Mouse (Mus musculus) liver, embryonic 14.5 days (tissue): ENCODE measurements around the gene Lmcd1. TPM values are rescaled to one million over a fixed set of nuclear protein-coding genes. Genes with fewer than 3 reads are reported as not detected.

ENCODE experiments used
- ATAC-seq: fragments of 200-750 bp; cut with Nextera tagmentation; 2 replicates; pipeline ENCODE4 v1.8.0; 2017; ENCODE audit warnings: moderate number of reproducible peaks, mild to moderate bottlenecking, moderate library complexity; ENCODE audit not compliant: insufficient read depth
- DNase-seq, 3 experiments: peaks; one replicate each; pipeline ENCODE4 v3.0.0-alpha.2; 2012 to 2013; ENCODE audit warnings: low read depth in 3 of 3, low spot score in 3 of 3
- H3K27ac ChIP-seq: fragments of 300-500 bp; sonication (generic); 2 replicates; pipeline ENCODE4 v1.5.1; 2014; ENCODE audit warnings: moderate library complexity, mild to moderate bottlenecking, control low read depth, inconsistent platforms
- H3K27me3 ChIP-seq: fragments of 300-500 bp; sonication (generic); 2 replicates; pipeline ENCODE4 v1.6.1; 2014; ENCODE audit warnings: mild to moderate bottlenecking, low read length, moderate library complexity; ENCODE audit not compliant: control insufficient read depth, insufficient read depth
- H3K36me3 ChIP-seq: fragments of 300-500 bp; sonication (generic); replicated peaks from 2 replicates; pipeline ENCODE4 v1.6.1; 2014; ENCODE audit warnings: low read depth; ENCODE audit not compliant: control insufficient read depth, insufficient read depth
- H3K4me1 ChIP-seq, 2 experiments: fragments of 200-500 bp in 1 of 2; fragments of 300-500 bp in 1 of 2; sonication (generic) in 1 of 2; replicated peaks; 2 replicates each; pipeline ENCODE4 v1.6.1; 2012 to 2014; ENCODE audit warnings: antibody characterized with exemption in 1 of 2, inconsistent platforms in 1 of 2, low read length in 1 of 2; ENCODE audit not compliant: control insufficient read depth in 2 of 2, insufficient read depth in 2 of 2
- H3K4me2 ChIP-seq: fragments of 300-500 bp; sonication (generic); 2 replicates; pipeline ENCODE4 v1.6.1; 2014; ENCODE audit warnings: low read depth, mild to moderate bottlenecking, control low read depth, moderate library complexity
- H3K4me3 ChIP-seq, 2 experiments: fragments of 200-500 bp in 1 of 2; fragments of 300-500 bp in 1 of 2; sonication (generic) in 1 of 2; 2 replicates each; pipeline ENCODE4 v1.5.1; 2012 to 2014; ENCODE audit warnings: low read depth in 2 of 2, low read length in 2 of 2, mild to moderate bottlenecking in 2 of 2, control low read depth in 1 of 2, inconsistent platforms in 1 of 2, moderate library complexity in 1 of 2; ENCODE audit not compliant: insufficient read depth in 1 of 2
- H3K9ac ChIP-seq: fragments of 300-500 bp; sonication (generic); replicated peaks from 2 replicates; pipeline ENCODE4 v1.6.1; 2014; ENCODE audit warnings: mild to moderate bottlenecking, control low read depth, moderate library complexity
- H3K9me3 ChIP-seq: fragments of 300-500 bp; sonication (generic); 2 replicates; pipeline ENCODE4 v1.6.1; 2016; ENCODE audit warnings: low read length, mixed read lengths; ENCODE audit not compliant: control insufficient read depth
- CTCF ChIP-seq: IDR thresholded peaks from 2 replicates; pipeline ENCODE4 v1.5.1; 2016; ENCODE audit warnings: antibody characterized with exemption, low read depth, control low read depth
- EP300 ChIP-seq: IDR thresholded peaks from 2 replicates; pipeline ENCODE4 v1.6.1; 2016; ENCODE audit warnings: antibody characterized with exemption, low read depth
- WGBS: fragments of 180-500 bp; shearing (Covaris S2); extraction: QIAGEN DNeasy Blood & Tissue Kit; methylation state at CpG from one replicate; pipeline ENCODE4 v1.1.7; 2014; ENCODE audit not compliant: insufficient replicate concordance; 5-methylcytosine and 5-hydroxymethylcytosine counted together
- polyA plus RNA-seq, 2 experiments: library from polyadenylated mRNA; depleted of rRNA in 1 of 2; stranded (reverse) in 1 of 2; unstranded in 1 of 2; fragments of >200 nt; fragmentation: Nextera tagmentation in 1 of 2; extraction: Ambion mirVana in 1 of 2; gene quantifications; 2 replicates each; pipeline versions ENCODE4 v1.2.1 to v1.2.3; 2012 to 2014

The Lmcd1 gene
- polyA plus RNA-seq, 2 experiments, result 0.27 to 0.39 TPM

- Histone ChIP-seq H3K9me3 (no peaks in the 10 kb centered on the region), H3K4me2 (no peak overlapping the region), H3K36me3 (no peaks in the 10 kb centered on the region), H3K4me1 (no peaks in the 10 kb centered on the region), H3K9ac (no peak overlapping the region), H3K4me3 (no peak overlapping the region), H3K27ac (no peak overlapping the region), H3K27me3 (no peaks in the 10 kb centered on the region)
- DNase-seq, result no peak
- WGBS, result 74% methylated on average over 3 of the region's 3 CpGs
- ATAC-seq, result no peak
- TF ChIP-seq EP300 (no peak), CTCF (no peak)
Measured at GRCm38 (mm10) chr6:112325213-112325612, 51.7 kb downstream of the Lmcd1 start.

GRCm38 (mm10) chr6:112327793-112328192 is 54.2 kb downstream of the Lmcd1 start:
- H3K9me3 ChIP-seq, result no peaks in the 10 kb centered on the region
- no peaks in the 10 kb centered on the region for H3K4me1 ChIP-seq
- no peak overlapping the region for H3K9ac ChIP-seq
- H3K27me3 ChIP-seq, result no peaks in the 10 kb centered on the region
- ATAC-seq (no peak), DNase-seq (no peak)
- no peaks in the 10 kb centered on the region for H3K36me3 ChIP-seq
- H3K4me2 ChIP-seq, result no peak overlapping the region
- 45% methylated on average over 5 of the region's 5 CpGs for WGBS
- no peak overlapping the region for H3K27ac ChIP-seq
- TF ChIP-seq CTCF (no peak), EP300 (no peak)
- H3K4me3 ChIP-seq, result no peak overlapping the region

DNA sequence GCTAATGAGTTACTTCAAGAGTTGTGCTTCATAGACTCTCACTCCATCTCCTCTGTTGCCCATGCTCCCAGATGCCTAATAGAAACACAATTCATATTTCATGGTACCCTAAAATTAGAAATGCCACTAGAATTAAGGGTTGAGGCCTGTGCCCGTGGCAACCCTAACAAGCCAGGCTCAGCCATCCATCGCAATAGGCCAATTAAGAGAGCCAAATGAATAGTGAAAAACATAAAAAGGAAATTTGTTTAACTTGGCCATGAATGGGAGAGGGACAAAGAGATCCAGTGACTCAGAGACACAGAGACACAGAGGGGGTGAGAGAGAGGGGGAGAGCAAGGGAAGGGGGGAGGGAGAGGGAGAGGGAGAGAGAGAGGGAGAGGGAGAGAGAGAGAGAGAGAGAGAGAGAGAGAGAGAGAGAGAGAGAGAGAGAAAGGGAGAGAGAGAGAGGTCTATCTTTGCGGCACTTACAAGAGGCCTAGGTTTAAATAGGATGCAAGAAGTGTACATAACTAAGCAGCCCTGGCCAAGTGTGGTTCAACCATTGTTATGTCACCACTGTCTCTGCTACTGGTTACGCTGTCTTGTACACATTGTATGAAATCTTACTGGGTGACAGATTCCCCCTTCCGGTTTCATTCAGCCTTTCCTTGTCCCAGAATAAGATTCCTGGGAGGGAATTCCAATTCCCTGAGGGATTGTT is 57.1 kb downstream of the Lmcd1 start:
- Histone ChIP-seq H3K4me1 (no peaks in the 10 kb centered on the region), H3K36me3 (no peaks in the 10 kb centered on the region), H3K9me3 (no peaks in the 10 kb centered on the region), H3K9ac (no peak overlapping the region), H3K4me2 (no peak overlapping the region), H3K27me3 (no peaks in the 10 kb centered on the region), H3K4me3 (no peak overlapping the region), H3K27ac (no peak overlapping the region)
- TF ChIP-seq EP300, result no peak
- no peak for TF ChIP-seq CTCF
- DNase-seq, result no peak
- ATAC-seq, result no peak
- 76% methylated on average over 5 of the region's 5 CpGs for WGBS

GRCm38 (mm10) chr6:112331223-112331598 is 57.7 kb downstream of the Lmcd1 start:
- H3K4me2 ChIP-seq, result no peak overlapping the region

DNA sequence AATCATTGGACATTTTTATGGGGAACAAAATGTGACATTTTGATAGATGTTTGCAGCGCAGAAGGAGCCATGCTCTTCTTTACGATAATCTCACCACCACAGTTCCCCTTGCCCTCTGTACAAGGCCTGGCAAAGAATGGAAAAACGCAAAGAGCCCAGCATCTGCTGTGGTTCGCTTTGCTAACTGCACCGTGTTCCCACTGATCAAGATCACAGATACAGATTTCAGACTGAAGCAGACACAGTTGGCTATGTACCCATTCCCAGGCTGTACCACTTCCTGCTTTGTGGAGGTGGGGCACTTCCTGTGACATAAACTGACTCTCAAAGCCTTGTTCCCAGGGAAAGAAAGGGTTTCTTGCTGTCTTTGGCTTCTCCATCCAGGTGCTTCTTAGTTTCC is 60.4 kb downstream of the Lmcd1 start:
- 24% methylated on average over 5 of the region's 5 CpGs for WGBS
- no peaks in the 10 kb centered on the region for H3K9me3 ChIP-seq
- no peaks in the 10 kb centered on the region for H3K4me1 ChIP-seq
- H3K9ac ChIP-seq, result no peak overlapping the region
- H3K27me3 ChIP-seq, result no peaks in the 10 kb centered on the region
- H3K36me3 ChIP-seq, result no peaks in the 10 kb centered on the region
- TF ChIP-seq EP300 (no peak), CTCF (no peak)
- ATAC-seq (no peak), DNase-seq (no peak)
- H3K4me3 ChIP-seq, result no peak overlapping the region
- H3K4me2 ChIP-seq, result no peak overlapping the region
- no peak overlapping the region for H3K27ac ChIP-seq

More at GRCm38 (mm10) chr6:112331223-112331598, 57.7 kb downstream of the Lmcd1 start:
- no peaks in the 10 kb centered on the region for H3K4me1 ChIP-seq
- no peaks in the 10 kb centered on the region for H3K9me3 ChIP-seq
- no peak overlapping the region for H3K27ac ChIP-seq
- ATAC-seq (no peak), DNase-seq (no peak)
- TF ChIP-seq CTCF (no peak), EP300 (no peak)
- H3K36me3 ChIP-seq, result no peaks in the 10 kb centered on the region
- H3K4me3 ChIP-seq, result no peak overlapping the region
- 73% methylated on average over 6 of the region's 6 CpGs for WGBS
- H3K9ac ChIP-seq, result no peak overlapping the region
- no peaks in the 10 kb centered on the region for H3K27me3 ChIP-seq
